Mouse (Mus musculus) myocyte (in vitro differentiated cells): Measurements from ENCODE around the gene Stat5a. TPM values are rescaled to one million over a fixed set of nuclear protein-coding genes. Genes with fewer than 3 reads are reported as not detected.

Experiments
- H3K27me3 ChIP-seq: one replicate; pipeline ENCODE4 v1.6.1; 2011; ENCODE audit not compliant: control insufficient read depth, insufficient read depth, insufficient read length
- H3K36me3 ChIP-seq: one replicate; pipeline ENCODE4 v1.6.1; 2011; ENCODE audit not compliant: control insufficient read depth, insufficient read depth
- H3K4me2 ChIP-seq: one replicate; pipeline ENCODE4 v1.6.1; 2011; ENCODE audit warnings: low read depth, control low read depth
- H3K4me3 ChIP-seq: one replicate; pipeline ENCODE4 v1.5.1; 2011; ENCODE audit warnings: mild to moderate bottlenecking, control low read depth, moderate library complexity
- H3K79me2 ChIP-seq: one replicate; pipeline ENCODE4 v1.6.1; 2011; ENCODE audit not compliant: control insufficient read depth, insufficient read depth
- H3ac ChIP-seq: one replicate; pipeline ENCODE4 v1.6.1; 2011; ENCODE audit not compliant: control insufficient read depth, insufficient read length
- CEBPB ChIP-seq: IDR thresholded peaks from 2 replicates; pipeline ENCODE4 v1.6.1; 2011; ENCODE audit warnings: mild to moderate bottlenecking, moderate library complexity; ENCODE audit not compliant: poor library complexity, insufficient read depth, severe bottlenecking
- E2F4 ChIP-seq: IDR thresholded peaks from one replicate; pipeline ENCODE4 v1.6.1; 2011; ENCODE audit warnings: mild to moderate bottlenecking, control low read depth, moderate library complexity; ENCODE audit not compliant: insufficient read depth
- MAX ChIP-seq: IDR thresholded peaks from one replicate; pipeline ENCODE4 v1.6.1; 2011; ENCODE audit warnings: low read depth, mild to moderate bottlenecking, control low read depth
- MYOD1 ChIP-seq, 3 experiments: IDR thresholded peaks; one replicate each; pipeline ENCODE4 v1.6.1; 2011; ENCODE audit warnings: control low read depth in 2 of 3, low read depth in 2 of 3, mild to moderate bottlenecking in 2 of 3, moderate library complexity in 1 of 3; ENCODE audit not compliant: insufficient read length in 2 of 3, control insufficient read depth in 1 of 3
- MYOG ChIP-seq, 3 experiments: IDR thresholded peaks; one replicate each; pipeline ENCODE4 v1.6.1; 2011; ENCODE audit warnings: control low read depth in 2 of 3, low read depth in 2 of 3, mild to moderate bottlenecking in 2 of 3; ENCODE audit not compliant: insufficient read length in 2 of 3, control insufficient read depth in 1 of 3, insufficient read depth in 1 of 3
- POLR2A ChIP-seq: IDR thresholded peaks from one replicate; pipeline ENCODE4 v1.6.1; 2011; ENCODE audit warnings: low read depth, mild to moderate bottlenecking, control low read depth, moderate library complexity; ENCODE audit not compliant: insufficient read length
- POLR2AphosphoS2 ChIP-seq: IDR thresholded peaks from one replicate; pipeline ENCODE4 v1.6.1; 2011; ENCODE audit warnings: low read depth, control low read depth; ENCODE audit not compliant: insufficient read length
- REST ChIP-seq: IDR thresholded peaks from one replicate; pipeline ENCODE4 v1.6.1; 2011; ENCODE audit warnings: mild to moderate bottlenecking, control low read depth, moderate library complexity; ENCODE audit not compliant: insufficient read depth, insufficient read length
- SRF ChIP-seq: IDR thresholded peaks from one replicate; pipeline ENCODE4 v1.6.1; 2011; ENCODE audit warnings: low read depth; ENCODE audit not compliant: control insufficient read depth, insufficient read length
- TCF12 ChIP-seq: IDR thresholded peaks from one replicate; pipeline ENCODE4 v1.6.1; 2011; ENCODE audit warnings: mild to moderate bottlenecking, control low read depth; ENCODE audit not compliant: poor library complexity, insufficient read depth, severe bottlenecking
- TCF3 ChIP-seq: IDR thresholded peaks from one replicate; pipeline ENCODE4 v1.6.1; 2011; ENCODE audit warnings: low read depth, control low read depth; ENCODE audit not compliant: insufficient read length
- USF1 ChIP-seq: IDR thresholded peaks from one replicate; pipeline ENCODE4 v1.6.1; 2011; ENCODE audit warnings: low read depth, mild to moderate bottlenecking, control low read depth, moderate library complexity
- polyA plus RNA-seq: library from polyadenylated mRNA; unstranded; fragments of >200 nt; fragmentation: generic; extraction: Trizol; gene quantifications from one replicate; pipeline ENCODE4 v1.2.1, GENCODE M21; 2012; ENCODE audit warnings: missing spikeins

Gene Stat5a
- polyA plus RNA-seq, 1 experiment = 27.2 TPM

DNA sequence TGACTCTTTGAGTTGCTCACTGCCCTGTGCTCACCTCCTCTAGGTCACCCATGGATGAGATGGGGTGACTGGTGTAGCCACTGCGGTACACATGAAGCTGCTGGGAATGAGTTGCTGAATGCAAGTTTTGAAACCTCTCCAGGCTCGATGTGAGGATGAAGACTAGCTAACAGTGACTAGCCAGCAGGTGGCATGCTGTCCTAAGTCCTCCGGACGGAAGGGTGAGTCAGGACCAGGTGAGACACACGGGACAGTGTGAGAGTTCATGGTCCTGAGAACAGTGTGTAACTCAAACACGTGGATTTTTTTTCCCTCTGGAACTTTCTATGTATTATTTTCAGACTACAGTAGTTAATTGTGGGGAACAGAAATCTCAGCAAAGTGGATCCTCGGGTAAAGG lies 25.7 kb upstream of the Stat5a start:
- no peak overlapping the region for H3K4me2 ChIP-seq
- no peaks in the 10 kb centered on the region for H3K79me2 ChIP-seq
- H3K4me3 ChIP-seq = no peak overlapping the region
- no peaks in the 10 kb centered on the region for H3K27me3 ChIP-seq
- TF ChIP-seq E2F4 (no peak), MYOG (IDR thresholded peaks at IDR 0.05; ENCODE audit: control insufficient read depth in 1 of 3, insufficient read depth in 1 of 3, insufficient read length in 2 of 3, low read depth in 2 of 3) (no peak), MYOD1 (IDR thresholded peaks at IDR 0.05; ENCODE audit: control insufficient read depth in 1 of 3, insufficient read length in 2 of 3, low read depth in 2 of 3) (no peak), CEBPB (no peak), SRF (no peak), REST (no peak), POLR2AphosphoS2 (no peak), TCF12 (no peak), USF1 (no peak), POLR2A (no peak), TCF3 (no peak), MAX (no peak)
- no peaks in the 10 kb centered on the region for H3K36me3 ChIP-seq
- no peak overlapping the region for H3ac ChIP-seq

DNA sequence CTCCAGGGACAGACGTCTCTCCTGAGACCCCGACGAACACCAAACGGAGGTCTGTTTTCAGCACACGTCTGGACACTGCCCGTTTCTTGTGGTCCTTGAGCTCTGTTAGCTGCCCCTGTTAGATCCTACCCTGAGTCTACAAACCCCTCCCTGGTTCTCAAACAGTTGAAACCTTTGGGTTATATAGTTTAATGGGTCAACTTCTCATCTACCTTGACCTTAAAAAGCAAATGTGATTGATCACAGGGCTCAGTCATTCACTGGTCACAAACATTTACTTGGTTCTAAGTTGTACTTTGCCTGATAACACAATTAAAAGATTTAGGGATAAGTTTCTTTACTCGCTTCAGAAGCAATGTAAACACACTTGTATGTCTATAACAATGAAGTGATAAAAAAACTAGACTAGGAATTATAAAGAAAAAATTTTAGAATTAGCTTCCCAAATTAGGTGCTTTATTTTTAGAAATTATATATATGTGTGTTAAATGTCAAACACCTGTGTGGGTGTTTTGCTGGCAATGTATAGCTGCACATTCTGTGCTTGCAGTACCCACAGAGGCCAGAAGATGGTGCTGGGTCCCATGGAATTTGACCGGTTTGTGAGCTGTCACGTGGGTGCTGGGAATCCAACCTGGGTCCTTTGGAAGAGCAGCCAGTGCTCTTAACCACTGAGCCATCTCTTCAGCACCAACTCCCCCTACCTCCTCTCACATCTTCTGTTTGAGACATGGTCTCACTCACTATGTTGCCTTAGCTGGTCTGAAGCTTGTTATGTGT lies 22.0 kb upstream of the Stat5a start:
- no peaks in the 10 kb centered on the region for H3K27me3 ChIP-seq

DNA sequence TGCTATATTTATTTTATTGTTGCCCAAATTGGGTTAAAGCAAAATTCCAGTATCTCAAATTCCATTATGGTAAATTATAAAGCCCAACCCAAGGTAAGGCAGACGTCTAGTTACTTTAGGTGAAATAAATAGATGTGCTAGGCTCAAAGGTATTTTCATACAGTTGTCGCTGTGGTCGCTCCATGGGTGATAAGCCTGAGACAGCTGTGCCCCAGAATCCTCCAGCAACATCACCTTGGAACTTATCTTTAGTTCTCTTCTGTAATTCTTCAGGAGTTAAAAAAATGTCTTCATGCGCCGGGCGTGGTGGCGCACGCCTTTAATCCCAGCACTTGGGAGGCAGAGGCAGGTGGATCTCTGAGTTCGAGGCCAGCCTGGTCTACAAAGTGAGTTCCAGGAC lies 20.3 kb upstream of the Stat5a start:
- no peaks in the 10 kb centered on the region for H3K36me3 ChIP-seq
- H3K27me3 ChIP-seq = no peaks in the 10 kb centered on the region
- H3K4me3 ChIP-seq = no peak overlapping the region
- H3ac ChIP-seq = no peak overlapping the region
- no peaks in the 10 kb centered on the region for H3K79me2 ChIP-seq
- no peak for TF ChIP-seq SRF
- no peak for TF ChIP-seq E2F4
- TF ChIP-seq MYOG (IDR thresholded peaks at IDR 0.05; ENCODE audit: control insufficient read depth in 1 of 3, insufficient read depth in 1 of 3, insufficient read length in 2 of 3, low read depth in 2 of 3) = peak in 2 of 3 experiments; percentile 45 to 81
- TF ChIP-seq TCF12 = peak; percentile 46
- TF ChIP-seq CEBPB = no peak
- TF ChIP-seq POLR2AphosphoS2 = no peak
- TF ChIP-seq MAX = no peak
- no peak for TF ChIP-seq USF1
- TF ChIP-seq POLR2A = no peak
- peak in 2 of 3 experiments; percentile 11 to 71 for TF ChIP-seq MYOD1 (IDR thresholded peaks at IDR 0.05; ENCODE audit: control insufficient read depth in 1 of 3, insufficient read length in 2 of 3, low read depth in 2 of 3)
- TF ChIP-seq TCF3 = no peak
- TF ChIP-seq REST = no peak
- no peak overlapping the region for H3K4me2 ChIP-seq

More for the DNA sequence above, 22.0 kb upstream of the Stat5a start:
- no peaks in the 10 kb centered on the region for H3K79me2 ChIP-seq
- no peaks in the 10 kb centered on the region for H3K36me3 ChIP-seq
- H3K4me2 ChIP-seq = no peak overlapping the region
- H3K4me3 ChIP-seq = no peak overlapping the region
- no peak for TF ChIP-seq USF1
- no peak for TF ChIP-seq MAX
- TF ChIP-seq SRF = no peak
- no peak for TF ChIP-seq TCF3
- TF ChIP-seq POLR2A = no peak
- no peak for TF ChIP-seq MYOG (IDR thresholded peaks at IDR 0.05; ENCODE audit: control insufficient read depth in 1 of 3, insufficient read depth in 1 of 3, insufficient read length in 2 of 3, low read depth in 2 of 3)
- no peak for TF ChIP-seq CEBPB
- no peak for TF ChIP-seq TCF12
- no peak for TF ChIP-seq POLR2AphosphoS2
- TF ChIP-seq E2F4 = no peak
- no peak overlapping the region for H3ac ChIP-seq

DNA sequence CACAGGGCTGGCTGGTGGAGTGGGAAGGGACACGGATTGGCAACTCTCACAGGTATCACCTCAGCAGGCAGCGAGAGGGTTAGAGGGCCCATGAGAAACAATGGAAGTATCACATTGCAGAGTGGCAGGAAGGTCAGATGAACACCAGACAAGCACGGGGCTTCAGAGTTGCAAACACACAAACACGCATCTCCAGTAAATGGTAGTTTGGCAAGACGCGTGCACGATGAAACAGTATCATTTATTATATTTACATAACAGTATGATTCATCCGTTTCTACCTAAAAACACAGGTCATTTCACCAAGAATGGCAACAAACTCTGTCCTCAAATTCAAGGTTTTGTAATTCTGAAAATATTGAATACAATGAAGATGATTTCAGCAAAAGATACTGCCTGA lies 19.6 kb upstream of the Stat5a start:
- no peak overlapping the region for H3K4me3 ChIP-seq
- H3K79me2 ChIP-seq = no peaks in the 10 kb centered on the region
- no peak overlapping the region for H3K4me2 ChIP-seq
- no peak overlapping the region for H3ac ChIP-seq
- no peaks in the 10 kb centered on the region for H3K36me3 ChIP-seq
- H3K27me3 ChIP-seq = no peaks in the 10 kb centered on the region
- TF ChIP-seq USF1 = no peak
- no peak for TF ChIP-seq E2F4
- TF ChIP-seq POLR2AphosphoS2 = no peak
- no peak for TF ChIP-seq MYOD1 (IDR thresholded peaks at IDR 0.05; ENCODE audit: control insufficient read depth in 1 of 3, insufficient read length in 2 of 3, low read depth in 2 of 3)
- TF ChIP-seq MYOG (IDR thresholded peaks at IDR 0.05; ENCODE audit: control insufficient read depth in 1 of 3, insufficient read depth in 1 of 3, insufficient read length in 2 of 3, low read depth in 2 of 3) = no peak
- no peak for TF ChIP-seq SRF
- TF ChIP-seq MAX = no peak
- no peak for TF ChIP-seq TCF12
- no peak for TF ChIP-seq CEBPB
- TF ChIP-seq POLR2A = no peak
- no peak for TF ChIP-seq REST
